Mouse (Mus musculus) midbrain, postnatal 0 days (tissue): ENCODE data around the gene Agbl4. TPM values are rescaled to one million over a fixed set of nuclear protein-coding genes. Genes with fewer than 3 reads are reported as not detected.
A peak's percentile ranks its signal among the peaks of the same experiment; 100 is the strongest.

Experiments
- ATAC-seq: fragments of 200-750 bp; cut with Nextera tagmentation; 2 replicates; pipeline ENCODE4 v1.8.0; 2017; ENCODE audit warnings: moderate number of reproducible peaks, mild to moderate bottlenecking, moderate TSS enrichment, moderate library complexity; ENCODE audit not compliant: low FRiP score
- DNase-seq: peaks from one replicate; pipeline ENCODE4 v3.0.0-alpha.2; 2015; ENCODE audit warnings: low spot score
- H3K27ac ChIP-seq: fragments of 300-500 bp; sonication (generic); 2 replicates; pipeline ENCODE4 v1.5.1; 2014; ENCODE audit warnings: low read depth, mild to moderate bottlenecking, low read length, mixed read lengths
- H3K27me3 ChIP-seq: fragments of 300-500 bp; sonication (generic); 2 replicates; pipeline ENCODE4 v1.6.1; 2014; ENCODE audit warnings: low read length, control low read depth, mixed read lengths; ENCODE audit not compliant: insufficient read depth
- H3K36me3 ChIP-seq: fragments of 300-500 bp; sonication (generic); 2 replicates; pipeline ENCODE4 v1.6.1; 2014; ENCODE audit warnings: low read length, control low read depth, mixed read lengths; ENCODE audit not compliant: insufficient read depth
- H3K4me1 ChIP-seq: fragments of 300-500 bp; sonication (generic); 2 replicates; pipeline ENCODE4 v1.6.1; 2014; ENCODE audit warnings: mild to moderate bottlenecking, control low read depth, antibody characterized with exemption, low read length, mixed read lengths; ENCODE audit not compliant: insufficient read depth
- H3K4me2 ChIP-seq: fragments of 300-500 bp; sonication (generic); 2 replicates; pipeline ENCODE4 v1.6.1; 2014; ENCODE audit warnings: low read depth, mild to moderate bottlenecking, low read length, mixed read lengths; ENCODE audit not compliant: poor library complexity, severe bottlenecking
- H3K4me3 ChIP-seq: fragments of 300-500 bp; sonication (generic); 2 replicates; pipeline ENCODE4 v1.5.1; 2014; ENCODE audit warnings: low read depth, mild to moderate bottlenecking, low read length, moderate library complexity
- H3K9ac ChIP-seq: fragments of 300-500 bp; sonication (generic); replicated peaks from 2 replicates; pipeline ENCODE4 v1.6.1; 2014; ENCODE audit warnings: mild to moderate bottlenecking, low read length, moderate library complexity, mixed read lengths; ENCODE audit not compliant: poor library complexity, severe bottlenecking
- H3K9me3 ChIP-seq: fragments of 300-500 bp; sonication (generic); 2 replicates; pipeline ENCODE4 v1.6.1; 2016; ENCODE audit warnings: low read length, control low read depth
- CTCF ChIP-seq: IDR thresholded peaks from 2 replicates; pipeline ENCODE4 v1.5.1; 2016; ENCODE audit warnings: antibody characterized with exemption, mild to moderate bottlenecking
- WGBS: fragments of 180-500 bp; shearing (Covaris S2); extraction: QIAGEN DNeasy Blood & Tissue Kit; methylation state at CpG from one replicate; pipeline ENCODE4 v1.1.7; 2014; 5-methylcytosine and 5-hydroxymethylcytosine counted together
- polyA plus RNA-seq: library from polyadenylated mRNA; unstranded; fragments of >200 nt; fragmentation: Nextera tagmentation; extraction: Ambion mirVana; gene quantifications from 2 replicates; pipeline ENCODE4 v1.2.1, GENCODE M21; 2015
- total RNA-seq: library from RNA; depleted of rRNA; stranded (reverse); fragments of >200 nt; gene quantifications from 2 replicates; pipeline ENCODE4 v1.2.3, GENCODE M21; 2014; rRNA removed

Gene Agbl4
- total RNA-seq (6.5 and 9.2 TPM in 2 replicates), polyA plus RNA-seq (3.9 and 5.0 TPM in 2 replicates)

- ATAC-seq (peak; percentile 93), DNase-seq (peak; percentile 76)
- WGBS = under 1% methylated on average over 27 of the region's 27 CpGs
- Histone ChIP-seq H3K9me3 (no peaks in the 10 kb centered on the region), H3K4me3 (peak within 1 kb of the TSS; percentile 75), H3K9ac (peak within 1 kb of the TSS; percentile 81), H3K27ac (0 out of 2 replicates have a peak within 1 kb of the TSS, but pooled peaks have one; percentile 55), H3K27me3 (no peaks in the 10 kb centered on the region), H3K36me3 (no peaks in the 10 kb centered on the region), H3K4me1 (no peaks in the 10 kb centered on the region), H3K4me2 (peak within 1 kb of the TSS; percentile 62)
- TF ChIP-seq CTCF = no peak
Observed at GRCm38 (mm10) chr4:110397618-110398045, at the start of gene Agbl4. Gene Agbl4 (plus strand): TSS chr4:110397661.

- ATAC-seq (peak; percentile 48), DNase-seq (peak; percentile 39)
- 5% methylated on average over 6 of the region's 6 CpGs for WGBS
- Histone ChIP-seq H3K9ac (peak overlapping the region; percentile 83; the same call in 1 of the 2 replicates), H3K4me2 (peak overlapping the region; percentile 66), H3K4me1 (no peaks in the 10 kb centered on the region), H3K27ac (peak overlapping the region; percentile 88), H3K9me3 (no peaks in the 10 kb centered on the region), H3K36me3 (no peaks in the 10 kb centered on the region), H3K27me3 (no peaks in the 10 kb centered on the region), H3K4me3 (peak overlapping the region; percentile 84)
- TF ChIP-seq CTCF = no peak
Observed at GRCm38 (mm10) chr4:110350856-110351177, 46.6 kb upstream of the Agbl4 start.

GRCm38 (mm10) chr4:110351178-110352000 lies 46.1 kb upstream of the Agbl4 start, which contains the start of gene Elavl4:
Gene Elavl4 (minus strand): TSS chr4:110351909.
- DNase-seq (peak; percentile 79), ATAC-seq (peak; percentile 95)
- Histone ChIP-seq H3K36me3 (no peaks in the 10 kb centered on the region), H3K4me1 (no peaks in the 10 kb centered on the region), H3K4me2 (peak within 1 kb of the TSS; percentile 66), H3K27ac (peak within 1 kb of the TSS; percentile 88), H3K9ac (peak within 1 kb of the TSS; percentile 83), H3K4me3 (peak within 1 kb of the TSS; percentile 84), H3K9me3 (no peaks in the 10 kb centered on the region), H3K27me3 (no peaks in the 10 kb centered on the region)
- under 1% methylated on average over 61 of the region's 75 CpGs for WGBS
- peak; percentile 85 for TF ChIP-seq CTCF

DNA sequence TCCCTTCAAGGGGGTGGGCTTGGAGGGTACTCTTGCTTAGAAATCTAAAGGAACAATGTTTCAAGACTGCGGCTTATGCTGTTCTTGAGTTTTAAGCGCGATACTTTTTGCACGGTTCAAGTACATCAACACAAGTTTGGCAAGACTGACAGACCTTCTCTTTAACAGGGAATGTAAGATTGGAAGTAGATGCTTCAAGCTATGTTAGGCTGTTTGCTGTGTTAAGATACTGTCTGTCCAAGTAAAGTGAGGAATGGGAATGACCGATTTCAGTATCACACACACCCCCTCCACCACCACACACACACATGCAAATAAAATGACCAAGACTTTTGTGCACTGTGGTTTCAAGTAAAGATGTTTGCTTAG lies 45.5 kb upstream of the Agbl4 start:
- no peak; the same call in 1 of the 2 replicates for ATAC-seq
- no peaks in the 10 kb centered on the region for H3K4me1 ChIP-seq
- DNase-seq = no peak
- H3K27ac ChIP-seq = peak overlapping the region; percentile 88
- H3K4me3 ChIP-seq = peak overlapping the region; percentile 84
- 7% methylated on average over 5 of the region's 5 CpGs for WGBS
- H3K9ac ChIP-seq = peak overlapping the region; percentile 83
- H3K9me3 ChIP-seq = no peaks in the 10 kb centered on the region
- peak overlapping the region; percentile 66 for H3K4me2 ChIP-seq
- TF ChIP-seq CTCF = no peak
- H3K27me3 ChIP-seq = no peaks in the 10 kb centered on the region
- no peaks in the 10 kb centered on the region for H3K36me3 ChIP-seq

- Histone ChIP-seq H3K27ac (no peak overlapping the region), H3K4me3 (no peak overlapping the region), H3K4me2 (no peak overlapping the region), H3K9ac (no peak overlapping the region), H3K9me3 (no peaks in the 10 kb centered on the region), H3K27me3 (no peaks in the 10 kb centered on the region), H3K36me3 (no peaks in the 10 kb centered on the region), H3K4me1 (no peaks in the 10 kb centered on the region)
- DNase-seq (peak; percentile 6), ATAC-seq (no peak)
- TF ChIP-seq CTCF = no peak
- 70% methylated on average over 2 of the region's 2 CpGs for WGBS
Observed at GRCm38 (mm10) chr4:110360568-110360967, 36.9 kb upstream of the Agbl4 start.

- Histone ChIP-seq H3K4me2 (no peak overlapping the region), H3K36me3 (no peaks in the 10 kb centered on the region), H3K4me3 (no peak overlapping the region), H3K27me3 (no peaks in the 10 kb centered on the region), H3K27ac (no peak overlapping the region), H3K9ac (no peak overlapping the region), H3K4me1 (no peaks in the 10 kb centered on the region), H3K9me3 (no peaks in the 10 kb centered on the region)
- 69% methylated on average over 5 of the region's 5 CpGs for WGBS
- ATAC-seq = no peak
- TF ChIP-seq CTCF = no peak
- no peak for DNase-seq
Observed at GRCm38 (mm10) chr4:110396221-110396620, 1.2 kb upstream of the Agbl4 start.
